Mouse (Mus musculus) liver, adult 2 months (tissue): ENCODE results near the gene Mrps11. TPM values are rescaled to one million over a fixed set of nuclear protein-coding genes. Genes with fewer than 3 reads are reported as not detected.
A peak's percentile ranks its signal among the peaks of the same experiment; 100 is the strongest.

Source experiments
- DNase-seq: peaks from one replicate; pipeline ENCODE4 v3.0.0-alpha.2; 2011; ENCODE audit warnings: low read depth, low spot score; ENCODE audit errors: extremely low read depth
- H3K27ac ChIP-seq: fragments of 200-500 bp; replicated peaks from 2 replicates; pipeline ENCODE4 v1.5.1; 2012; ENCODE audit warnings: low read depth, mild to moderate bottlenecking, control low read depth, inconsistent platforms, low read length; ENCODE audit not compliant: insufficient read depth
- H3K27me3 ChIP-seq: fragments of 200-500 bp; 2 replicates; pipeline ENCODE4 v1.6.1; 2012; ENCODE audit warnings: mild to moderate bottlenecking, moderate library complexity, low read length, inconsistent platforms; ENCODE audit not compliant: control insufficient read depth, insufficient read depth
- H3K36me3 ChIP-seq: fragments of 200-500 bp; 2 replicates; pipeline ENCODE4 v1.6.1; 2012; ENCODE audit warnings: low read length, inconsistent platforms; ENCODE audit not compliant: control insufficient read depth, insufficient read depth
- H3K4me1 ChIP-seq: fragments of 200-500 bp; 2 replicates; pipeline ENCODE4 v1.6.1; 2011; ENCODE audit warnings: low read length; ENCODE audit not compliant: control insufficient read depth, insufficient read depth
- H3K4me3 ChIP-seq: fragments of 200-500 bp; 2 replicates; pipeline ENCODE4 v1.5.1; 2011; ENCODE audit warnings: low read depth, mild to moderate bottlenecking, control low read depth, low read length, moderate library complexity; ENCODE audit not compliant: insufficient read depth
- H3K79me2 ChIP-seq: fragments of 200-500 bp; 2 replicates; pipeline ENCODE4 v1.6.1; 2012; ENCODE audit warnings: inconsistent platforms, mild to moderate bottlenecking, low read length, moderate library complexity; ENCODE audit not compliant: control insufficient read depth, insufficient read depth
- H3K9ac ChIP-seq: fragments of 200-500 bp; 2 replicates; pipeline ENCODE4 v1.6.1; 2012; ENCODE audit warnings: low read depth, mild to moderate bottlenecking, control low read depth, inconsistent platforms, low read length
- CTCF ChIP-seq: fragments of 200-500 bp; IDR thresholded peaks from 2 replicates; pipeline ENCODE4 v1.5.1; 2011; ENCODE audit warnings: low read depth, low read length, control low read depth
- POLR2A ChIP-seq: fragments of 200-500 bp; IDR thresholded peaks from 2 replicates; pipeline ENCODE4 v1.6.1; 2011; ENCODE audit warnings: low read length, control low read depth; ENCODE audit not compliant: insufficient read depth; ENCODE audit errors: extremely low read depth
- WGBS: fragments of 180-500 bp; shearing (Covaris S2); methylation state at CpG from one replicate; pipeline ENCODE4 v1.1.7; 2018; 5-methylcytosine and 5-hydroxymethylcytosine counted together
- polyA plus RNA-seq: library from polyadenylated mRNA; depleted of rRNA; stranded (reverse); fragments of >200 nt; gene quantifications from 2 replicates; pipeline ENCODE4 v1.2.3, GENCODE M21; 2012
- total RNA-seq: library from RNA; depleted of rRNA; stranded (reverse); fragments of >200 nt; gene quantifications from 2 replicates; pipeline ENCODE4 v1.2.3, GENCODE M21; 2014

The Mrps11 gene
- total and polyA plus RNA-seq, 2 experiments, result 27.0 to 35.4 TPM

GRCm38 (mm10) chr7:78791359-78792222 is 8.7 kb downstream of the Mrps11 start:
- Histone ChIP-seq H3K79me2 (no peaks in the 10 kb centered on the region), H3K27me3 (no peaks in the 10 kb centered on the region), H3K9ac (no peak overlapping the region), H3K4me3 (no peak overlapping the region), H3K27ac (no peak overlapping the region), H3K36me3 (peaks cover 8% of the 10 kb centered on the region; the same call in 1 of the 2 replicates), H3K4me1 (peaks cover 7% of the 10 kb centered on the region)
- 79% methylated on average over 15 of the region's 15 CpGs for whole genome bisulfite sequencing
- TF ChIP-seq POLR2A (no peak), CTCF (peak; percentile 72)
- peak; percentile 60 for DNase-seq

- WGBS, result 65% methylated on average over 13 of the region's 13 CpGs
- peak; percentile 23 for DNase-seq
- H3K4me3 ChIP-seq, result no peak overlapping the region
- no peak for TF ChIP-seq CTCF
- no peak for TF ChIP-seq POLR2A
- H3K4me1 ChIP-seq, result peaks cover 7% of the 10 kb centered on the region
- peaks cover 8% of the 10 kb centered on the region; the same call in 1 of the 2 replicates for H3K36me3 ChIP-seq
- no peaks in the 10 kb centered on the region for H3K79me2 ChIP-seq
- H3K27me3 ChIP-seq, result no peaks in the 10 kb centered on the region
- no peak overlapping the region for H3K27ac ChIP-seq
- no peak overlapping the region for H3K9ac ChIP-seq
These were observed 11.1 kb downstream of the Mrps11 start for GRCm38 (mm10) chr7:78793895-78794570.

GRCm38 (mm10) chr7:78794571-78795092 is 11.7 kb downstream of the Mrps11 start:
- peaks cover 7% of the 10 kb centered on the region for H3K4me1 ChIP-seq
- H3K4me3 ChIP-seq, result no peak overlapping the region
- peak; percentile 74 for DNase-seq
- no peaks in the 10 kb centered on the region for H3K79me2 ChIP-seq
- no peaks in the 10 kb centered on the region for H3K27me3 ChIP-seq
- WGBS, result 45% methylated on average over 6 of the region's 6 CpGs
- TF ChIP-seq POLR2A (no peak), CTCF (no peak)
- no peak overlapping the region for H3K9ac ChIP-seq
- no peak overlapping the region for H3K27ac ChIP-seq
- H3K36me3 ChIP-seq, result peaks cover 6% of the 10 kb centered on the region; the same call in 1 of the 2 replicates

- H3K4me3 ChIP-seq, result no peak overlapping the region
- no peak overlapping the region for H3K27ac ChIP-seq
- H3K4me1 ChIP-seq, result peaks cover 7% of the 10 kb centered on the region
- no peak overlapping the region for H3K9ac ChIP-seq
- DNase-seq, result no peak
- no peaks in the 10 kb centered on the region for H3K36me3 ChIP-seq
- H3K27me3 ChIP-seq, result no peaks in the 10 kb centered on the region
- WGBS, result 90% methylated on average over 3 of the region's 3 CpGs
- no peaks in the 10 kb centered on the region for H3K79me2 ChIP-seq
- TF ChIP-seq POLR2A (no peak), CTCF (no peak)
These were observed 13.7 kb downstream of the Mrps11 start for GRCm38 (mm10) chr7:78796624-78797023.

- Histone ChIP-seq H3K27ac (no peak overlapping the region), H3K4me1 (peaks cover 7% of the 10 kb centered on the region), H3K9ac (no peak overlapping the region), H3K4me3 (no peak overlapping the region), H3K79me2 (no peaks in the 10 kb centered on the region), H3K36me3 (no peaks in the 10 kb centered on the region), H3K27me3 (no peaks in the 10 kb centered on the region)
- no peak for DNase-seq
- WGBS, result 68% methylated on average over 9 of the region's 9 CpGs
- TF ChIP-seq POLR2A (no peak), CTCF (no peak)
These were observed 15.0 kb downstream of the Mrps11 start for GRCm38 (mm10) chr7:78797843-78798455.
